Mouse (Mus musculus) ES-Bruce4 (cell line): ENCODE data around the gene Gsap. TPM values are rescaled to one million over a fixed set of nuclear protein-coding genes. Genes with fewer than 3 reads are reported as not detected.
"Not testable (repeated sequence)": the region's sequence is repeated elsewhere in the genome, so short reads cannot be mapped to it uniquely, and the experiment has no call there.

Experiments
- H3K27ac ChIP-seq: 2 replicates; pipeline ENCODE4 v1.5.1; 2012; ENCODE audit warnings: low read length, inconsistent platforms; ENCODE audit not compliant: insufficient read depth
- H3K27me3 ChIP-seq: 2 replicates; pipeline ENCODE4 v1.6.1; 2012; ENCODE audit warnings: mild to moderate bottlenecking, low read length, inconsistent platforms; ENCODE audit not compliant: control insufficient read depth, poor library complexity, insufficient read depth, severe bottlenecking
- H3K36me3 ChIP-seq: 2 replicates; pipeline ENCODE4 v1.6.1; 2012; ENCODE audit warnings: inconsistent platforms, mild to moderate bottlenecking, low read length, moderate library complexity; ENCODE audit not compliant: control insufficient read depth, poor library complexity, insufficient read depth, severe bottlenecking
- H3K4me1 ChIP-seq: one replicate; pipeline ENCODE4 v1.8.1; 2011; ENCODE audit warnings: low read length; ENCODE audit not compliant: control insufficient read depth, insufficient read depth
- H3K4me3 ChIP-seq: 2 replicates; pipeline ENCODE4 v1.5.1; 2011; ENCODE audit warnings: low read depth, mild to moderate bottlenecking, low read length
- H3K9ac ChIP-seq: 2 replicates; pipeline ENCODE4 v1.6.1; 2012; ENCODE audit warnings: low read depth, mild to moderate bottlenecking, inconsistent platforms; ENCODE audit not compliant: poor library complexity, severe bottlenecking
- H3K9me3 ChIP-seq: replicated peaks from 2 replicates; pipeline ENCODE4 v1.6.1; 2012; ENCODE audit warnings: mild to moderate bottlenecking, low read length, inconsistent platforms; ENCODE audit not compliant: control insufficient read depth, poor library complexity, insufficient read depth, severe bottlenecking
- CTCF ChIP-seq: IDR thresholded peaks from one replicate; pipeline ENCODE4 v1.8.1; 2011; ENCODE audit warnings: low read depth, low read length
- EP300 ChIP-seq: IDR thresholded peaks from 2 replicates; pipeline ENCODE4 v1.6.1; 2011; ENCODE audit warnings: low read depth, low read length; ENCODE audit not compliant: insufficient read depth
- POLR2A ChIP-seq: IDR thresholded peaks from one replicate; pipeline ENCODE4 v1.8.1; 2011; ENCODE audit warnings: low read length; ENCODE audit not compliant: insufficient read depth
- polyA plus RNA-seq: library from polyadenylated mRNA; stranded (reverse); fragments of >200 nt; gene quantifications from 2 replicates; pipeline ENCODE4 v1.2.4, GENCODE M21; 2011; ENCODE audit warnings: low read depth; ENCODE audit not compliant: missing spikeins, insufficient read depth, insufficient read length

Gsap gene
- polyA plus RNA-seq, 1 experiment = 8.9 TPM

GRCm38 (mm10) chr5:21171336-21171735 is 14.7 kb upstream of the Gsap start:
- Histone ChIP-seq H3K27ac (no peak overlapping the region), H3K4me3 (no peak overlapping the region)

GRCm38 (mm10) chr5:21172316-21172715 is 13.7 kb upstream of the Gsap start:
- Histone ChIP-seq H3K9me3 (no peaks in the 10 kb centered on the region), H3K9ac (no peak overlapping the region), H3K27ac (no peak overlapping the region), H3K36me3 (no peaks in the 10 kb centered on the region), H3K27me3 (no peaks in the 10 kb centered on the region), H3K4me3 (no peak overlapping the region), H3K4me1 (no peaks in the 10 kb centered on the region)
- TF ChIP-seq EP300 (no peak), CTCF (no peak), POLR2A (no peak)

More at GRCm38 (mm10) chr5:21171336-21171735, 14.7 kb upstream of the Gsap start:
- no peaks in the 10 kb centered on the region for H3K27me3 ChIP-seq
- H3K36me3 ChIP-seq = no peaks in the 10 kb centered on the region
- no peak overlapping the region for H3K9ac ChIP-seq
- no peak for TF ChIP-seq POLR2A
- no peak for TF ChIP-seq EP300
- no peak for TF ChIP-seq CTCF
- no peaks in the 10 kb centered on the region for H3K9me3 ChIP-seq
- no peaks in the 10 kb centered on the region for H3K4me1 ChIP-seq

- H3K27ac ChIP-seq = no peak overlapping the region
- no peak overlapping the region for H3K4me3 ChIP-seq
- TF ChIP-seq EP300 (no peak), CTCF (no peak)
- H3K36me3 ChIP-seq = no peaks in the 10 kb centered on the region
- no peak overlapping the region for H3K9ac ChIP-seq
- no peaks in the 10 kb centered on the region for H3K27me3 ChIP-seq
- H3K9me3 ChIP-seq = peaks cover 6% of the 10 kb centered on the region; the same call in 1 of the 2 replicates
- H3K4me1 ChIP-seq = no peaks in the 10 kb centered on the region
These were observed 10.6 kb upstream of the Gsap start for GRCm38 (mm10) chr5:21175132-21176112.

DNA sequence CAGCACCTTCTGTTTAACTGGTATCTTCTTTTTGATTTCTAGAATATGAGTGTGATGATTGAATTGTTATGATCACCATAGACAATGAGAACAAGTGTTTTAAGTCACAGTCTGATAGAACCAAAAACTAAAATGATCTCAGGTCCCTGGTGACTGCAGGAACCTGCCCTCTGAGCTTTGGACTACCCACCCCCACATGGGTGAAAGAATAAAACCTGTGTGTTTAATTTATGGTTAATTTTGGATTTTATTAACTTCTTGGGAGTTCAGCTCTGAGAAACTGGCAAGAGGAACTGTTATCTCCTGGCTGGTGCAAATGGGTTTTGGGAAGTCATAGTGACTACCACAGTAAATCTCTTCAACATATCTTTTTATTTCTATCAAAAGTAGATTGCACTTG is 6.6 kb upstream of the Gsap start:
- Histone ChIP-seq H3K36me3 (no peaks in the 10 kb centered on the region), H3K9me3 (peaks cover 6% of the 10 kb centered on the region; the same call in 1 of the 2 replicates), H3K9ac (no peak overlapping the region), H3K4me1 (no peaks in the 10 kb centered on the region), H3K4me3 (no peak overlapping the region), H3K27me3 (no peaks in the 10 kb centered on the region), H3K27ac (no peak overlapping the region)
- no peak for TF ChIP-seq CTCF
- no peak for TF ChIP-seq POLR2A
- no peak for TF ChIP-seq EP300

DNA sequence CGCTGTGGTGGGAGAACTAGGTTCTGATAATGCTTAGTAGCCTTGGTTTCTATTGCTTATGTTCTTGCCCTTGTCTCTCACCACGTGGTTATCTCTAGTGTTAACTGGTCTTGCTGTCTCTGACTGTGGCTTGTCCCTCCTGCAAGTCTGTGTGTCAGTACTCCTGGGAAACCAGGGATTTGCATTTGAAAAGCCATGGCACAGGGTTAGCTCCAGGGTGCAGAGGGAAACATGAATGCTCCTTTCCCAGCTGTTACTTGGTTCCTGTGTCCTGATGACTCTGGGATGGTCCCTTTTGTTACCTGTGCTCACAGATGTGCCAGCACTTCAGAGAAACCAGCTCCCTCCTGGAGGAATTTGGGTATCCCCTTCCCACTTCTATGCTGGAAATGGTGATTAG is 3.0 kb upstream of the Gsap start:
- not testable (repeated sequence) for H3K36me3 ChIP-seq, H3K4me1 ChIP-seq, H3K27ac ChIP-seq, H3K4me3 ChIP-seq, H3K9me3 ChIP-seq, H3K9ac ChIP-seq, H3K27me3 ChIP-seq

DNA sequence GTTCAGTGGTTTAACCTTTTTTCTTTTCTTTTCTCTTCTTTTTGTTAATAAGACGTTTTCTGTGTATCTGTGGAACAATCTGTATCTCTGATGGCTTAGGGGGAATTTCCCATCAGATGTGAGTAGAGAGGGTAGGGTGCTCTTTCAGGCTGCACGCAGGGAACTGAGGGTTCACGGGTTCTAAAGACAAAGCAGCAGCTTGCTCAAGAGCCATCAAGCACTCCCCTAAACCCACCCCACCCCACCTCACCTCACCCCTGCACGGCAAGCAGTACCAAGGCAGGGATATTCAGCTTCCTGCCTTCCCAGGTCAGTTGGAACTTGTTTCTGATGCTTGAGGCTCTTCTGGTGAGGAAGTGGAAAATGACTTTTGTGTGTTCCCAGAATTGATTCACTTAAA is 766 bp downstream of the Gsap start:
- H3K27ac ChIP-seq = no peak overlapping the region
- no peaks in the 10 kb centered on the region for H3K4me1 ChIP-seq
- TF ChIP-seq POLR2A (no peak), EP300 (no peak), CTCF (no peak)
- H3K9me3 ChIP-seq = no peaks in the 10 kb centered on the region
- H3K9ac ChIP-seq = no peak overlapping the region
- no peaks in the 10 kb centered on the region; the same call in none of the 2 replicates for H3K27me3 ChIP-seq
- no peak overlapping the region for H3K4me3 ChIP-seq
- H3K36me3 ChIP-seq = no peaks in the 10 kb centered on the region
